Mouse (Mus musculus): ENCODE data around the gene Slc25a10. TPM values are rescaled to one million over a fixed set of nuclear protein-coding genes. Genes with fewer than 3 reads are reported as not detected.

Slc25a10 gene
- polyA plus RNA-seq, 1 experiment from 2014 or later: 41.2 TPM

- in situ Hi-C loops (cut with MboI; ENCODE audit: low pct_unique_long_range_greater_than_20kb): no loop called here
- no peak for DNase-seq (ENCODE audit: low read depth, low spot score)
- peak; percentile 84 for ATAC-seq
- ChIA-PET POLR2A (interaction anchor here (0.6 to 2.0 kb wide), 4 partner anchors 9 to 67 kb away, joined by 3 to 7 read pairs (median 6); partner anchors contain the start of genes Arl16, Mrpl12 and Nploc4), CTCF (interaction anchor here (0.8 to 1.4 kb wide), 2 partner anchors 9 kb away, joined by 4 read pairs; partner anchors contain the start of gene Arl16)
- H3K27me3 ChIP-seq: no peaks in the 10 kb centered on the region
- no peak for TF ChIP-seq CTCF (IDR thresholded peaks at IDR 0.05)
Measured at GRCm38 (mm10) chr11:120457772-120458751, 33.6 kb upstream of the Slc25a10 start, which contains the start of the genes Oxld1 and Ccdc137. Gene Oxld1, minus strand, starts transcription at chr11:120458068. Gene Ccdc137, plus strand, starts transcription at chr11:120458115.

- POLR2A ChIA-PET: no interaction called here
- no peak for ATAC-seq
Measured at GRCm38 (mm10) chr11:120458847-120459597, 32.6 kb upstream of the Slc25a10 start.

GRCm38 (mm10) chr11:120463536-120463935, 28.1 kb upstream of the Slc25a10 start:
- in situ Hi-C loops (cut with MboI; ENCODE audit: low pct_unique_long_range_greater_than_20kb): no loop called here
- no peak for TF ChIP-seq CTCF (IDR thresholded peaks at IDR 0.05)
- ChIA-PET CTCF (no interaction called here), POLR2A (interaction anchor here (1.1 kb wide), 1 partner anchor 33 kb away, joined by 3 read pairs; no protein-coding TSS in a partner anchor)
- DNase-seq (ENCODE audit: low read depth, low spot score) (no peak), ATAC-seq (no peak)
- H3K27me3 ChIP-seq: no peaks in the 10 kb centered on the region

More at GRCm38 (mm10) chr11:120458847-120459597, 32.6 kb upstream of the Slc25a10 start:
- H3K27me3 ChIP-seq: no peaks in the 10 kb centered on the region
- DNase-seq (ENCODE audit: low read depth, low spot score): no peak
- no peak for TF ChIP-seq CTCF (IDR thresholded peaks at IDR 0.05)
- CTCF ChIA-PET: no interaction called here
- in situ Hi-C loops (cut with MboI; ENCODE audit: low pct_unique_long_range_greater_than_20kb): no loop called here

- H3K27me3 ChIP-seq: no peaks in the 10 kb centered on the region
- no peak for TF ChIP-seq CTCF (IDR thresholded peaks at IDR 0.05)
- POLR2A ChIA-PET: interaction anchor here (1.1 kb wide), 1 partner anchor 32 kb away, joined by 3 read pairs; no protein-coding TSS in a partner anchor
- in situ Hi-C loops (cut with MboI; ENCODE audit: low pct_unique_long_range_greater_than_20kb): no loop called here
- CTCF ChIA-PET: interaction anchor here (0.7 to 1.0 kb wide), 2 partner anchors 10 to 25 kb away, joined by 3 to 6 read pairs; no protein-coding TSS in a partner anchor
- DNase-seq (ENCODE audit: low read depth, low spot score): no peak
- ATAC-seq: no peak
Measured at GRCm38 (mm10) chr11:120464365-120464764, 27.3 kb upstream of the Slc25a10 start.

GRCm38 (mm10) chr11:120465521-120465920, 26.1 kb upstream of the Slc25a10 start:
- ATAC-seq (no peak), DNase-seq (ENCODE audit: low read depth, low spot score) (no peak)
- H3K27me3 ChIP-seq: no peaks in the 10 kb centered on the region
- ChIA-PET CTCF (interaction anchor here (1.5 kb wide), 1 partner anchor 19 kb away, joined by 3 read pairs; the partner anchor contains the start of gene Mrpl12), POLR2A (interaction anchor here (1.6 to 1.8 kb wide), 2 partner anchors 8 to 19 kb away, joined by 4 to 7 read pairs; partner anchors contain the start of genes Ccdc137, Mrpl12 and Oxld1)
- in situ Hi-C loops (cut with MboI; ENCODE audit: low pct_unique_long_range_greater_than_20kb): no loop called here
- no peak for TF ChIP-seq CTCF (IDR thresholded peaks at IDR 0.05)

GRCm38 (mm10) chr11:120467051-120467735, 24.4 kb upstream of the Slc25a10 start, which contains the start of gene Arl16:
Gene Arl16, minus strand, starts transcription at chr11:120467607.
- peak; percentile 83 for DNase-seq (ENCODE audit: low read depth, low spot score)
- ChIA-PET POLR2A (interaction anchor here (0.7 to 1.9 kb wide), 9 partner anchors 10 to 165 kb away, joined by 3 to 7 read pairs (median 4); partner anchors contain the start of genes Ccdc137, Mrpl12, Oxld1 and Slc25a10), CTCF (interaction anchor here (0.8 to 1.5 kb wide), 4 partner anchors 9 to 43 kb away, joined by 3 to 5 read pairs (median 4); partner anchors contain the start of genes Ccdc137, Mrpl12 and Oxld1)
- H3K27me3 ChIP-seq: no peaks in the 10 kb centered on the region
- in situ Hi-C loops (cut with MboI; ENCODE audit: low pct_unique_long_range_greater_than_20kb): no loop called here
- no peak for TF ChIP-seq CTCF (IDR thresholded peaks at IDR 0.05)
- ATAC-seq: peak; percentile 98

- in situ Hi-C loops (cut with MboI; ENCODE audit: low pct_unique_long_range_greater_than_20kb): no loop called here
- no peak for ATAC-seq
Measured at GRCm38 (mm10) chr11:120467736-120468092, 23.9 kb upstream of the Slc25a10 start.

GRCm38 (mm10) chr11:120472052-120472451, 19.6 kb upstream of the Slc25a10 start:
- ATAC-seq: no peak
- CTCF ChIA-PET: interaction anchor here (1.8 kb wide), 1 partner anchor 17 kb away, joined by 6 read pairs; no protein-coding TSS in a partner anchor
- POLR2A ChIA-PET: no interaction called here

More at GRCm38 (mm10) chr11:120467736-120468092, 23.9 kb upstream of the Slc25a10 start:
- H3K27me3 ChIP-seq: no peaks in the 10 kb centered on the region
- ChIA-PET POLR2A (interaction anchor here (0.7 to 1.9 kb wide), 8 partner anchors 11 to 165 kb away, joined by 3 to 6 read pairs (median 3); partner anchors contain the start of genes Mrpl12 and Slc25a10), CTCF (interaction anchor here (0.8 to 1.4 kb wide), 2 partner anchors 10 to 22 kb away, joined by 4 to 5 read pairs; partner anchors contain the start of genes Ccdc137 and Oxld1)
- no peak for TF ChIP-seq CTCF (IDR thresholded peaks at IDR 0.05)
- no peak for DNase-seq (ENCODE audit: low read depth, low spot score)

GRCm38 (mm10) chr11:120483448-120483934, 8.1 kb upstream of the Slc25a10 start:
- ATAC-seq: no peak
- TF ChIP-seq CTCF (IDR thresholded peaks at IDR 0.05): no peak
- DNase-seq (ENCODE audit: low read depth, low spot score): no peak
- H3K27me3 ChIP-seq: no peaks in the 10 kb centered on the region
- in situ Hi-C loops (cut with MboI; ENCODE audit: low pct_unique_long_range_greater_than_20kb): no loop called here
- ChIA-PET CTCF (interaction anchor here (1.2 kb wide), 1 partner anchor 17 kb away, joined by 3 read pairs; no protein-coding TSS in a partner anchor), POLR2A (interaction anchor here (1.0 to 2.3 kb wide), 6 partner anchors 9 to 114 kb away, joined by 3 to 6 read pairs (median 4); partner anchors contain the start of genes Arl16, Ccdc137 and Oxld1)

More at GRCm38 (mm10) chr11:120472052-120472451, 19.6 kb upstream of the Slc25a10 start:
- no peak for DNase-seq (ENCODE audit: low read depth, low spot score)
- no peaks in the 10 kb centered on the region for H3K27me3 ChIP-seq
- in situ Hi-C loops (cut with MboI; ENCODE audit: low pct_unique_long_range_greater_than_20kb): no loop called here
- TF ChIP-seq CTCF (IDR thresholded peaks at IDR 0.05): no peak

All from Patski (cell line).